Mouse (Mus musculus) neural tube, postnatal 0 days (tissue): ENCODE measurements around the gene Cdsn. TPM values are rescaled to one million over a fixed set of nuclear protein-coding genes. Genes with fewer than 3 reads are reported as not detected.

ENCODE experiments used
- polyA plus RNA-seq: library from polyadenylated mRNA; unstranded; fragments of >200 nt; fragmentation: Nextera tagmentation; extraction: Ambion mirVana; gene quantifications from 2 replicates; pipeline ENCODE4 v1.2.1, GENCODE M21; 2015

Cdsn gene
- polyA plus RNA-seq, result 0.05 TPM in 1 of 2 replicates, not detected in the other

GRCm38 (mm10) chr17:35551881-35552414 is at the start of gene Cdsn:
Cdsn (plus strand) TSS chr17:35552128.

GRCm38 (mm10) chr17:35505776-35506175 is 46.2 kb upstream of the Cdsn start, which contains the start of gene Pou5f1:
Pou5f1 (plus strand) TSS chr17:35506018.

GRCm38 (mm10) chr17:35516652-35517500 is 35.1 kb upstream of the Cdsn start, which contains the start of the genes Tcf19 and Cchcr1:
Tcf19 (minus strand) TSS chr17:35516824.
Cchcr1 (plus strand) TSS chr17:35517100.

GRCm38 (mm10) chr17:35532901-35533300 is 19.0 kb upstream of the Cdsn start, which contains the start of gene Psors1c2:
Psors1c2 (plus strand) TSS chr17:35533201.

GRCm38 (mm10) chr17:35567150-35567549 is 15.2 kb downstream of the Cdsn start, which contains the start of gene 2300002M23Rik:
2300002M23Rik (plus strand) TSS chr17:35567450.

GRCm38 (mm10) chr17:35601249-35601648 is 49.3 kb downstream of the Cdsn start, which contains the start of gene Sfta2:
Sfta2 (plus strand) TSS chr17:35601549.

Other genes starting within 250 kb of the Cdsn start
- gene H2-Q1, start 231.7 kb upstream of the Cdsn start, polyA plus RNA-seq, result 0.65 and 1.1 TPM in 2 replicates
- gene H2-Q2, start 209.9 kb upstream of the Cdsn start, polyA plus RNA-seq, result 9.1 and 10.5 TPM in 2 replicates
- gene H2-Q4, start 172.5 kb upstream of the Cdsn start, polyA plus RNA-seq, result 0.97 and 1.9 TPM in 2 replicates
- gene H2-Q6, start 127.3 kb upstream of the Cdsn start, polyA plus RNA-seq, result 0.92 and 1.9 TPM in 2 replicates
- gene H2-Q7, start 113.0 kb upstream of the Cdsn start, polyA plus RNA-seq, result 4.0 and 6.8 TPM in 2 replicates
- gene H2-Q10, start 82.0 kb upstream of the Cdsn start, polyA plus RNA-seq, result 0.56 and 0.66 TPM in 2 replicates
- not detected in 2 replicates for gene Pou5f1, start 46.1 kb upstream of the Cdsn start, polyA plus RNA-seq
- gene Tcf19, start 35.3 kb upstream of the Cdsn start, polyA plus RNA-seq, result 10.5 and 11.8 TPM in 2 replicates
- 2.6 and 3.4 TPM in 2 replicates for gene Cchcr1, start 35.0 kb upstream of the Cdsn start, polyA plus RNA-seq
- 0.28 and 0.44 TPM in 2 replicates for gene Psors1c2, start 18.9 kb upstream of the Cdsn start, polyA plus RNA-seq
- gene 2300002M23Rik, start 15.3 kb downstream of the Cdsn start, polyA plus RNA-seq, result not detected in 2 replicates
- not detected in 2 replicates for gene Sfta2, start 49.4 kb downstream of the Cdsn start, polyA plus RNA-seq
- not detected in 2 replicates for gene Gm9573, start 74.5 kb downstream of the Cdsn start, polyA plus RNA-seq
- gene Mucl3, start 91.6 kb downstream of the Cdsn start, polyA plus RNA-seq, result 0.08 TPM in 1 of 2 replicates, not detected in the other
- 11.0 and 15.0 TPM in 2 replicates for gene Vars2, start 115.5 kb downstream of the Cdsn start, polyA plus RNA-seq
- 23.4 and 23.8 TPM in 2 replicates for gene Gtf2h4, start 121.6 kb downstream of the Cdsn start, polyA plus RNA-seq
- 66.1 and 70.3 TPM in 2 replicates for gene Ddr1, start 152.5 kb downstream of the Cdsn start, polyA plus RNA-seq